Mouse (Mus musculus): Measurements from ENCODE around the gene Plet1.

Plet1 gene

GRCm38 (mm10) chr9:50496151-50496505 is 1.8 kb downstream of the Plet1 start:
- DNase-seq (ENCODE audit: low spot score), result no peak

DNA sequence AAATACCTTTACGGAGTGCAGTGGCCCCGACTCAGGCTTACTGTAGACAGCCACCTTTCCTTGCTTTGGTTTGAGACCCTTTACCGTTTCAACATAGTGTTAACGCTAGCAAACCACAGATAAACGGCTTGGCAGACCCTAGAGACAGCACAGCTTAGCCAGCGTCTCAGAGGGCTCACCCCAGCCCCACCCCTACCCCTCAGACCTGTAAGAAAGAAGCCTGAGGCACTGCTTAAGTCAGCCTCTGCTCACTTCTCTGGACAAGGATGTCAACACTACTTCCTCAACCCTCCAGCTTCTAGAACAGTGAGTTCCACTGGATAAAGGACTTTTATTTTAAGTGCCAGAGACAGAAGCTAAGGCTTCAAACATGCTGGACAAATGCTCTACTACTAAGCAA is 2.2 kb downstream of the Plet1 start:
- no peak for DNase-seq (ENCODE audit: low spot score)

DNA sequence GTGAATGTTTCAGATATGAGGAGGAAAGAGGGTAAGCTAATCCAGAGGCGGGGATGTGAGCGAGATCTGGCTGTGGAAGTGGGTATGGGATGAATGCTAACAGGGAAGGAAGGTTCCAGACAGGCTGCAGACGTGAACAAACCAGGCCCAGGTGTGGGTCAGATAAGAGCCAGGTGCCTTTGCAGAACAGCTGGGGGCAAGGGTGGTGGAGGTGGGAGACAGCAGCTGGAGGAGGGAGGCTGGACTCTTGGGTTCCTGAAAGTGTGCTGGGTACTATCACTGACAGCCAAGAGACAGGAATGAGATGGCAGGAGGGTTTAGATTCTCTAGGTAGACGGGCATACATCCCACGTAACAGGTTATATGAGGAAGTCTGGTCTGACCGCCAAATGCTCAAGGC is 2.8 kb downstream of the Plet1 start:
- no peak for DNase-seq (ENCODE audit: low spot score)

DNA sequence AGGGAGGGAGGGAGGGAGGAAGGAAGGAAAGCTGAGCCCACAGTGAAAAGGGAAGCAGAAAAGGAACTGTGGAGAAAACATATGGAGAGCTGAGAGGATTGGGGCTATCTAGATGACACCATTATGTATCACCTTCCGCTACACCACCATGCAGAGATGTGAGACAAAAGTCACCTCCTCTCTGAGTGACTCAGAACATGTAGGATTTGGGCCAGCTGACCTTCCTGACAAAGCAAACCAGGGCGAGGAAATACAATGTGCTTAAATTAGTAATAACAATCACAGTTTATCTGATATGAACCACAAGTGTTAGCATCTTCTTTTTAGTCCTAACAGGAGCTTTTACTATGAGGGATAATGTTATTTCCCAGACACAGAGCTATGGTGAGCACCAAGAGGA is 3.2 kb downstream of the Plet1 start:
- DNase-seq (ENCODE audit: low spot score), result no peak

GRCm38 (mm10) chr9:50498815-50499214 is 4.5 kb downstream of the Plet1 start:
- DNase-seq (ENCODE audit: low spot score), result no peak

DNA sequence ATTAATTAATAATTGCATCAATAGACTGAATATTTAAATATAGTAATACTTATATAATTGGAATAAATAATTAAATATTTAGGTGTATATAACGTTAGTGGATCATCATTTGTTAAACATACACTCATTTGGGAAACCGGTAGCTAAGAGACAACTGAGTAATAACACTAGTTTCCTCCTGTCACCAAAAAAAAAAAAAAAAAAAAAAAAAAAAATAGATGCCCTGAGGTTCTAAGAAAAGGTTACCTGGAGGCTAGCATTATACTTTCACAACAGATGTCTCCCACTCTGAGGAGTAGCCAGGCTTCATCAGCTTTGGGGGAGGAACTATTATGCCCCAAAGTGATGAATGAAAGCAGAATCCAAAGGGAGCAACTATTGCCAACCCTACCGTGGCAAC is 5.5 kb downstream of the Plet1 start:
- DNase-seq (ENCODE audit: low spot score), result no peak

GRCm38 (mm10) chr9:50500467-50500973 is 6.2 kb downstream of the Plet1 start:
- no peak for DNase-seq (ENCODE audit: low spot score)

GRCm38 (mm10) chr9:50500974-50501501 is 6.7 kb downstream of the Plet1 start:
- no peak for DNase-seq (ENCODE audit: low spot score)

DNA sequence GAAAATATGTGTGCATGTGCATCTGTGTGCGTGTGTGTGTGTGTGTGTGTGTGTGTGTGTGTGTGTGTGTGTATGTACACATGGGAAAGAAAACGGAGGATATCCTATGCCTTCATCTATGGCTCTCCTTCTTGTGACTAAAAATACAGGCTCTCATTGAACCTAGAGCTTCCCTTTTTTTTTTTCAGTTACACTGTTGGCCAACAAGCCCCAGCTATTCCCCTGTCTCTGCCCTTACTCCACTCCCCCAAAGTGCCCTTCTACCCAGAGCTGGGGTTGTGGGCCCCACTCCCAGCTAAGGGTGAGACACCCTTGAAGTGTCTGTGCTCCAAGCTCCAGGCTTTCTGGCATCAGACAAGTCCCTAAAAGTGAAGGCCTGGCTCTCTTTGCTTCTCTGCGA is 8.6 kb downstream of the Plet1 start:
- DNase-seq (ENCODE audit: low spot score), result no peak

- no peak for DNase-seq (ENCODE audit: low spot score)
These were observed 11.1 kb downstream of the Plet1 start for GRCm38 (mm10) chr9:50505405-50505804.

- no peak for DNase-seq (ENCODE audit: low spot score)
These were observed 13.2 kb downstream of the Plet1 start for GRCm38 (mm10) chr9:50507570-50507969.

GRCm38 (mm10) chr9:50515462-50515861 is 21.1 kb downstream of the Plet1 start:
- no peak for DNase-seq (ENCODE audit: low spot score)

DNA sequence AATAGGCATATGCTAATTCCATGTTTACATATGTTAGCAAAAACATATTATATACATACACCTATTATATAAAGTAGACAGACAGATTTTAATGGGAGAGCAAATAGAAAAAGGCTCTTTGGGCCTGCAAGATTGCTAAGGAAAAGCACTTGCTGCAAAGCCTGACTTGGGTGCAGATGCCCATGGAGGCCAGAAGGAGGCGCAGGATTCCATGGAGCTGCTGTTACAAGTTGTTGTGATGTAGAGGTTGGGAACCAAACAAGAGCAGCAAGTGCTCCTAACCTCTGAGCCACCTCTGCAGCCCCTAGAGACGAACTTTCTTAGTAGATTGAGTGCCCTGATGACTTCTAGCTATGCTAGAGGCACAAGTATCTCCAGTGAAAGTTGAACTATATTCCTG is 24.5 kb downstream of the Plet1 start:
- DNase-seq (ENCODE audit: low spot score), result peak; percentile 16

DNA sequence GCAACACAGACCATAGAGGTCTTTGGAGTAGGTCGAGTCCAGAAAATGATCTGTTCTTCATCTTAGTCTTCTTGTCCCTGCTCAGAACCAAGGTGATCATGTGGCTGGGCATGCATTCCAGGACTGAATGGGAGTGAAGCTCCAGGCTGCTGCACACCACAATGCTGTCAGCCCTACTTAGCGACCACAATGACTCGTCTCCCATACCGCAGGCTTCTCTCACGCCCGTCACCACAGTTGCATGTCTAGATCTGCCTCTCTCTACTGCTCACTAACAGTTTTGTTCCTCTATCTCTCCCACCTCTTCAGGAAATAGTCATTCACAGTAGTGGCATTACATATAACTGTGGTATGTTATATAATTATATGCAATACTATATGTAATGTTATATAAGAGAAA is 26.4 kb downstream of the Plet1 start:
- no peak for DNase-seq (ENCODE audit: low spot score)

DNA sequence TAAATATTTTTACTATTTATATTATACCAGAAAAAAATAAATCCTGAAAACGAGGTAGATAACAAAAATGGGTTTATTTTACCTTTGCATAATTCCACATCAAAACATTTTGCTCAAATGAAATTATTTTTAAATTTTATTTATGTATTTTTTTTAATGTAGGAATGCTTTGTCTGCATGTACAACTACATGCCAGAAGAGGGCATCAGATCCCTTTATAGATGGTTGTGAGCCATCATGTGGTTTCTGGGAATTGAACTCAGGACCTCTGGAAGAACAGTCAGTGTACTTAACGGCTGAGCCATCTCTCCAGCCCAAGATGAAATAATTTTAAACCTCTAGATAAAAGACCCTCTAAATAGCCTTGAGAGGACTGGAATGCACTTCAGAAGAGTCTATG is 27.2 kb downstream of the Plet1 start:
- DNase-seq (ENCODE audit: low spot score), result no peak

- DNase-seq (ENCODE audit: low spot score), result no peak
These were observed 28.2 kb downstream of the Plet1 start for GRCm38 (mm10) chr9:50522574-50522973.

- DNase-seq (ENCODE audit: low spot score), result no peak
These were observed 30.6 kb downstream of the Plet1 start for GRCm38 (mm10) chr9:50524936-50525335.

GRCm38 (mm10) chr9:50525585-50525984 is 31.3 kb downstream of the Plet1 start:
- DNase-seq (ENCODE audit: low spot score), result no peak

DNA sequence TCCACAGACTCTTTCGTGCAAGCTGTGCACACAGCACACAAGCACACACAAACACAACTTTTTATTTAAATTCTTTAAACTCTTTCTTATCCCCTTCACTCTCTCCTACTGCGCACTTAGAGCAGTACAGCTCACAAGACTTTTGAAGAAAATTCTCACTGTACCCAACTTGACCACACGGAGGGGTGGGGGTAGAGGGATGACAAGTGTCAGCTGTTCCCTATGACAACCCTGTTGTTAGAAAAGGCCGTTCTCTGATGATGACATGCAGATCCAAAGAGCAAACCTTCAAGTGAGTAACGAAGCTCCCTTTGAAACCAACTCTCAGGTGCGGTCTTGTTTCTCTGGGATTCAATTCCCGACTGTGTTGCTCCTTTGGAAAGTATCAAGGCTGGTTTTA is 33.5 kb downstream of the Plet1 start:
- peak; percentile 56 for DNase-seq (ENCODE audit: low spot score)

GRCm38 (mm10) chr9:50528293-50528892 is 34.1 kb downstream of the Plet1 start, which contains the start of gene Pts:
Gene Pts (minus strand): TSS chr9:50528724.
- DNase-seq (ENCODE audit: low spot score), result peak; percentile 97

DNA sequence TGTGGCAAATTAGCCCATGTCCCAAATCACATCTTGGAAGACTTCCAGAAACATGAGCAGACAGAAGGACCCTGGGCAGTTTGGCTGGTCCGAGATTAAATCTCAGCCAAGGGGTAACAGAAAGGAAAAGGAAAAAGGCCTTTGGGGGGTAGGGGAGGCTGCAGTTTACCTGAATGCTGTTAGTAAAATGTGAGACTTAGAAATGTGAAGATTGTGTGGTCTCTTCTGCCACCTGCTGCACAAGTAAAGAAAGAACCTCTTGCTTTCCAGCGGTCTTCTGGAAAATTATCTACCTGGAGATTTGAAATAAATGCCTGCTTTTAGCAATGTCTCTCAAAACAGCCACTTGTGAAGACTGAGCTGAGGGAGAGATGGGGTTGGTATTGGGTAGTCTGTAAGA is 36.6 kb downstream of the Plet1 start:
- DNase-seq (ENCODE audit: low spot score), result peak; percentile 23

- peak; percentile 52 for DNase-seq (ENCODE audit: low spot score)
These were observed 39.0 kb downstream of the Plet1 start for GRCm38 (mm10) chr9:50533328-50533727.

DNA sequence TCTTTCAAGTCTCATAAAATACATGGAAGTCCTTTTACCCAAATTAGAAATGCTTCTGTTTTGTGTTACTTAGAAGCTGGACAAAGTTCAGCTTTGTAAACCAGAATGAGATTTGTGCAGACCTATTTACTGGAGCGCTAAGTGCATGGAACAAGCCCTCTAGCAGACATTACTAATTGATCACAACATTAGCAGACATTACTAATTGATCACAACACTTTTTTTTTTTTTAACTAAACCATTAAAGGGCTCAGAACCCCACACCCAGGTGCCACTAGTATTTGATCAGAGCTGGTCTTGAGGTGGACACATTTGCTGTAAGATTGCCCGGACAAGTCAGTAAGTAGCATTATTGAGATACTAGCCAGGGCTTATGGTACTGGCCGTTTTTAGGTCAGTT is 39.5 kb downstream of the Plet1 start:
- DNase-seq (ENCODE audit: low spot score), result no peak

DNA sequence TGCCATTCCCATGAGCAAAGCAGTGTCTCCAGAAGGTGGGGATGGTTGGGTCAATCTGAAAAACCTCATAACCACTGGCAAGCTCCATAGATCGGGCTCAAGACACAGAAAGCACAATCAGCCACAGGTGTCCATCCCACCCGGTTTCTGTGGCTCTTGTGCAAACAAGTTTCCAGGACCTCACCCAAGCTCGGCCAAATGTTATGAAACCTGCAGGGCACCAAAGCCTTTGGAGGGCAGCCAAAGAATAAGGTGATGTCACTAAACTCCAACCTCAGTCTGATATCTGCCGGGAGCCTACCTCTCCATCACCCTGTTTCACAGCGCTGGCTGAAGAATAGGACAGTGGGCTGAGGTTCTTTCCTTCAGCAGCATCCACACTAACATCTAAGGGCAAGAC is 41.6 kb downstream of the Plet1 start:
- DNase-seq (ENCODE audit: low spot score), result no peak

Measured in T-cell, adult 2 months (primary cell).